Mouse (Mus musculus): ENCODE measurements at regions not wholly inside any gene's neighbourhood (a gene's known extent, or its start where the extent isn't known, plus 50 kb on each side); places are given as distances from the start of the nearest gene placed in this dataset.

GRCm38 (mm10) chr3:131037095-131037494 is 73.2 kb upstream of the Lef1 start:
- TF ChIP-seq CTCF (IDR thresholded peaks at IDR 0.05; ENCODE audit: borderline replicate concordance, insufficient read depth, low read length) (no peak), POLR2A (IDR thresholded peaks at IDR 0.05; ENCODE audit: low read depth, low read length) (no peak)

Measured in embryonic fibroblast, embryonic 13.5 days (primary cell).